Mouse (Mus musculus) bone marrow, adult 2 months (tissue): ENCODE data around the gene Gm5168. TPM values are rescaled to one million over a fixed set of nuclear protein-coding genes. Genes with fewer than 3 reads are reported as not detected.
"Not testable (repeated sequence)": the region's sequence is repeated elsewhere in the genome, so short reads cannot be mapped to it uniquely, and the experiment has no call there.

Experiments used
- H3K27ac ChIP-seq: fragments of 200-500 bp; 2 replicates; pipeline ENCODE4 v1.5.1; 2012; ENCODE audit warnings: low read depth, mild to moderate bottlenecking, control low read depth, inconsistent platforms, low read length; ENCODE audit not compliant: control insufficient read depth, poor library complexity, insufficient read depth
- H3K4me1 ChIP-seq: fragments of 200-500 bp; 2 replicates; pipeline ENCODE4 v1.6.1; 2011; ENCODE audit warnings: low read length; ENCODE audit not compliant: control insufficient read depth, insufficient read depth
- H3K4me3 ChIP-seq: fragments of 200-500 bp; replicated peaks from 2 replicates; pipeline ENCODE3; 2011; ENCODE audit warnings: mild to moderate bottlenecking, low read depth, low read length, control low read depth; ENCODE audit not compliant: control insufficient read depth
- WGBS: fragments of 180-500 bp; shearing (Covaris S2); methylation state at CpG from one replicate; pipeline ENCODE4 v1.1.7; 2018; 5-methylcytosine and 5-hydroxymethylcytosine counted together
- polyA plus RNA-seq: library from polyadenylated mRNA; stranded (reverse); fragments of >200 nt; gene quantifications from 2 replicates; pipeline ENCODE4 v1.2.4, GENCODE M21; 2011; ENCODE audit warnings: low replicate concordance; ENCODE audit not compliant: missing spikeins, insufficient read depth, insufficient read length

Gene Gm5168
- polyA plus RNA-seq, result not detected in 2 replicates

GRCm38 (mm10) chrX:26050941-26051340, at the start of gene Gm5168:
TSS of gene Gm5168 (minus strand) at chrX:26051041.
- no CpG with 5 or more reads among the region's 3 CpGs for WGBS
- not testable (repeated sequence) for H3K27ac ChIP-seq, H3K4me3 ChIP-seq, H3K4me1 ChIP-seq

Other genes with a start within 250 kb of the Gm5168 start
- gene Gm2012, start 180.3 kb upstream of the Gm5168 start, polyA plus RNA-seq, result not detected in 2 replicates